Mouse (Mus musculus) heart, embryonic 11.5 days (tissue): ENCODE measurements around the gene Ndufb10. TPM values are rescaled to one million over a fixed set of nuclear protein-coding genes. Genes with fewer than 3 reads are reported as not detected.
"Not testable (repeated sequence)": the region's sequence is repeated elsewhere in the genome, so short reads cannot be mapped to it uniquely, and the experiment has no call there.

Source experiments
- ATAC-seq: fragments of 200-750 bp; cut with Nextera tagmentation; replicated peaks from 2 replicates; pipeline ENCODE4 v1.8.0; 2017; ENCODE audit warnings: moderate library complexity; ENCODE audit not compliant: insufficient number of reproducible peaks, low FRiP score, low TSS enrichment
- H3K27ac ChIP-seq: fragments of 300-500 bp; sonication (generic); 2 replicates; pipeline ENCODE4 v1.5.1; 2014; ENCODE audit warnings: mild to moderate bottlenecking, low read depth, low read length
- H3K27me3 ChIP-seq: fragments of 300-500 bp; sonication (generic); 2 replicates; pipeline ENCODE4 v1.6.1; 2014; ENCODE audit warnings: mild to moderate bottlenecking, low read length, mixed read lengths; ENCODE audit not compliant: control insufficient read depth, insufficient read depth
- H3K36me3 ChIP-seq: fragments of 300-500 bp; sonication (generic); 2 replicates; pipeline ENCODE4 v1.6.1; 2014; ENCODE audit warnings: mild to moderate bottlenecking, low read length, moderate library complexity, mixed read lengths; ENCODE audit not compliant: control insufficient read depth, insufficient read depth
- H3K4me1 ChIP-seq: fragments of 300-500 bp; sonication (generic); 2 replicates; pipeline ENCODE4 v1.6.1; 2014; ENCODE audit warnings: low read length; ENCODE audit not compliant: control insufficient read depth, insufficient read depth
- H3K4me2 ChIP-seq: fragments of 300-500 bp; sonication (generic); 2 replicates; pipeline ENCODE4 v1.6.1; 2014; ENCODE audit warnings: mild to moderate bottlenecking, moderate library complexity
- H3K4me3 ChIP-seq: fragments of 300-500 bp; sonication (generic); 2 replicates; pipeline ENCODE4 v1.5.1; 2014; ENCODE audit warnings: low read depth, low read length
- H3K9ac ChIP-seq: fragments of 300-500 bp; sonication (generic); 2 replicates; pipeline ENCODE4 v1.6.1; 2014; ENCODE audit warnings: mild to moderate bottlenecking, low read depth, low read length, moderate library complexity
- H3K9me3 ChIP-seq: fragments of 300-500 bp; sonication (generic); replicated peaks from 2 replicates; pipeline ENCODE4 v1.6.1; 2016; ENCODE audit warnings: low read length; ENCODE audit not compliant: control insufficient read depth
- WGBS: fragments of 180-500 bp; shearing (Covaris S2); extraction: QIAGEN DNeasy Blood & Tissue Kit; methylation state at CpG from one replicate; pipeline ENCODE4 v1.1.7; 2014; ENCODE audit not compliant: insufficient replicate concordance; 5-methylcytosine and 5-hydroxymethylcytosine counted together
- polyA plus RNA-seq: library from polyadenylated mRNA; unstranded; fragments of >200 nt; fragmentation: Nextera tagmentation; extraction: Ambion mirVana; gene quantifications from 2 replicates; pipeline ENCODE4 v1.2.1, GENCODE M21; 2014

Gene Ndufb10
- polyA plus RNA-seq, 1 experiment from 2014 or later = 401 TPM

GRCm38 (mm10) chr17:24719494-24720222, 4.6 kb downstream of the Ndufb10 start:
- peak; percentile 96 for ATAC-seq
- no peaks in the 10 kb centered on the region for H3K9me3 ChIP-seq

GRCm38 (mm10) chr17:24718938-24719337, 5.3 kb downstream of the Ndufb10 start:
- not testable (repeated sequence) for H3K27me3 ChIP-seq, H3K9me3 ChIP-seq, ATAC-seq, H3K27ac ChIP-seq
- 56% methylated on average over 5 of the region's 5 CpGs for WGBS
- H3K36me3 ChIP-seq = peaks cover 17% of the 10 kb centered on the region
- peak overlapping the region; percentile 88 for H3K4me2 ChIP-seq
- peaks cover 23% of the 10 kb centered on the region for H3K4me1 ChIP-seq
- H3K4me3 ChIP-seq = peak overlapping the region; percentile 72
- H3K9ac ChIP-seq = peak overlapping the region; percentile 89

More at GRCm38 (mm10) chr17:24719494-24720222, 4.6 kb downstream of the Ndufb10 start:
- H3K4me1 ChIP-seq = peaks cover 23% of the 10 kb centered on the region
- under 1% methylated on average over 61 of the region's 61 CpGs for WGBS
- no peaks in the 10 kb centered on the region for H3K27me3 ChIP-seq
- H3K36me3 ChIP-seq = peaks cover 17% of the 10 kb centered on the region
- peak overlapping the region; percentile 88 for H3K4me2 ChIP-seq
- peak overlapping the region; percentile 84 for H3K27ac ChIP-seq
- H3K9ac ChIP-seq = peak overlapping the region; percentile 89
- H3K4me3 ChIP-seq = peak overlapping the region; percentile 72

- H3K4me2 ChIP-seq = peak within 1 kb of the TSS; percentile 88
- ATAC-seq = no peak
- no peaks in the 10 kb centered on the region for H3K9me3 ChIP-seq
- peaks cover 18% of the 10 kb centered on the region for H3K4me1 ChIP-seq
- peak within 1 kb of the TSS; percentile 72 for H3K4me3 ChIP-seq
- peaks cover 17% of the 10 kb centered on the region for H3K36me3 ChIP-seq
- H3K9ac ChIP-seq = no peak within 1 kb of the TSS; the same call in 1 of the 2 replicates
- H3K27ac ChIP-seq = no peak within 1 kb of the TSS
- 77% methylated on average over 4 of the region's 4 CpGs for WGBS
- H3K27me3 ChIP-seq = no peaks in the 10 kb centered on the region
Measured at GRCm38 (mm10) chr17:24717943-24718342, 6.3 kb downstream of the Ndufb10 start, which contains the start of the genes Rnf151 and Rps2. Gene Rnf151, minus strand, starts transcription at chr17:24718063. Gene Rps2, plus strand, starts transcription at chr17:24718116.

GRCm38 (mm10) chr17:24716166-24716682, 8.1 kb downstream of the Ndufb10 start:
- Histone ChIP-seq H3K9ac (no peak overlapping the region), H3K36me3 (peaks cover 6% of the 10 kb centered on the region), H3K9me3 (no peaks in the 10 kb centered on the region), H3K27me3 (no peaks in the 10 kb centered on the region), H3K4me3 (no peak overlapping the region), H3K4me2 (no peak overlapping the region), H3K4me1 (peaks cover under 1% of the 10 kb centered on the region), H3K27ac (no peak overlapping the region)
- ATAC-seq = no peak
- 90% methylated on average over 15 of the region's 15 CpGs for WGBS

- no peaks in the 10 kb centered on the region for H3K9me3 ChIP-seq
- H3K9ac ChIP-seq = no peak overlapping the region
- no peak for ATAC-seq
Measured at GRCm38 (mm10) chr17:24715556-24715955, 8.7 kb downstream of the Ndufb10 start.

GRCm38 (mm10) chr17:24708646-24709045, 15.6 kb downstream of the Ndufb10 start:
- 32% methylated on average over 2 of the region's 2 CpGs for WGBS
- H3K36me3 ChIP-seq = peaks cover 11% of the 10 kb centered on the region
- H3K4me3 ChIP-seq = peak overlapping the region; percentile 81; the same call in 1 of the 2 replicates
- no peak for ATAC-seq
- peak overlapping the region; percentile 84 for H3K4me2 ChIP-seq
- H3K27me3 ChIP-seq = no peaks in the 10 kb centered on the region
- H3K9me3 ChIP-seq = no peaks in the 10 kb centered on the region
- H3K4me1 ChIP-seq = peaks cover 9% of the 10 kb centered on the region
- no peak overlapping the region for H3K9ac ChIP-seq
- H3K27ac ChIP-seq = no peak overlapping the region

More at GRCm38 (mm10) chr17:24715556-24715955, 8.7 kb downstream of the Ndufb10 start:
- no peak overlapping the region for H3K4me2 ChIP-seq
- H3K27ac ChIP-seq = no peak overlapping the region
- H3K36me3 ChIP-seq = peaks cover 5% of the 10 kb centered on the region; the same call in 1 of the 2 replicates
- WGBS = 82% methylated on average over 6 of the region's 6 CpGs
- no peaks in the 10 kb centered on the region for H3K27me3 ChIP-seq
- H3K4me1 ChIP-seq = no peaks in the 10 kb centered on the region
- H3K4me3 ChIP-seq = no peak overlapping the region

GRCm38 (mm10) chr17:24707801-24708425, 16.4 kb downstream of the Ndufb10 start:
- H3K36me3 ChIP-seq = peaks cover 13% of the 10 kb centered on the region
- H3K27me3 ChIP-seq = no peaks in the 10 kb centered on the region
- peak overlapping the region; percentile 86 for H3K9ac ChIP-seq
- no peaks in the 10 kb centered on the region for H3K9me3 ChIP-seq
- ATAC-seq = no peak
- peak overlapping the region; percentile 84 for H3K27ac ChIP-seq
- 6% methylated on average over 24 of the region's 24 CpGs for WGBS
- H3K4me3 ChIP-seq = peak overlapping the region; percentile 81
- peak overlapping the region; percentile 84 for H3K4me2 ChIP-seq
- H3K4me1 ChIP-seq = peaks cover 9% of the 10 kb centered on the region

- peak within 1 kb of the TSS; percentile 84 for H3K27ac ChIP-seq
- no peaks in the 10 kb centered on the region for H3K9me3 ChIP-seq
- H3K4me3 ChIP-seq = peak within 1 kb of the TSS; percentile 81
- H3K4me2 ChIP-seq = peak within 1 kb of the TSS; percentile 84
- peak; percentile 81 for ATAC-seq
- 3% methylated on average over 32 of the region's 32 CpGs for WGBS
- H3K9ac ChIP-seq = peak within 1 kb of the TSS; percentile 86
- H3K36me3 ChIP-seq = peaks cover 17% of the 10 kb centered on the region
- H3K27me3 ChIP-seq = no peaks in the 10 kb centered on the region
- H3K4me1 ChIP-seq = peaks cover 9% of the 10 kb centered on the region
Measured at GRCm38 (mm10) chr17:24706982-24707800, 17.1 kb downstream of the Ndufb10 start, which contains the start of gene Tbl3. Gene Tbl3, minus strand, starts transcription at chr17:24707660.
